Comparison of ENCODE assay signal across 23 mouse cellular contexts in the genomic region with DNA sequence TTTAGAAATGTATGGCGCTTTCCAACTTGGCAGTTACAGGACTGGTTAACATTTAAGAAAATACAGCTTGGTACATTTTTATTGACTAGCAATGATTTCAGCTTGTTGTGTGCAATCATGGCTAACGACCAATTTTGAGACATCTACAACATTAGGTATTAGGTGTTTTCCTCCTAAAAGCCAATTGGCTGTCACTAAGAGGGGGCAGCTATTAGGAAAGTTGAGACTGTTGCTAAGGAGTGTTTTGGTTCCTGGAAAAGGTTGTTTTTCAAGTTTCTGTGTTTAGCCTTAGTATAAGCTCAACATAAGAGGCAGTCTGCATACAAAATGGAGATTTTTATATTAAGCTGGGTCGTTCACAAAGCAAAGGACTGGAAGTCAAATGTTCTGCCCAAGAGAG.
DNase-seq lines count a peak whose midpoint lies in the region; ATAC-seq lines count a peak whose summit lies in the region.
"Had no signal": no experiment of that assay in that cellular context is flagged by ENCODE, and none has a peak within 500 bp of the region (broad histone marks: within the 10 kb centered on the region; RNA-seq: fewer than 3 reads in every experiment).

No protein-coding gene starts in this region.

- H3K4me1 ChIP-seq in forebrain, embryonic 13.5 days: no peaks in the 10 kb centered on the region
- no peaks in the 10 kb centered on the region for H3K4me1 ChIP-seq in forebrain, embryonic 12.5 days
- no peaks in the 10 kb centered on the region for H3K4me1 ChIP-seq in forebrain, embryonic 15.5 days
- H3K4me1 ChIP-seq in forebrain, embryonic 11.5 days (replicated peaks; ENCODE audit: control insufficient read depth, insufficient read depth, low read length): no peaks in the 10 kb centered on the region
- no peaks in the 10 kb centered on the region for H3K4me1 ChIP-seq in hindbrain, embryonic 16.5 days (ENCODE audit: control insufficient read depth, insufficient read depth, low read depth, low read length)
- H3K4me1 ChIP-seq in hindbrain, embryonic 11.5 days (replicated peaks; ENCODE audit: control insufficient read depth, insufficient read depth, low read length): no peaks in the 10 kb centered on the region
- H3K4me1 ChIP-seq: embryonic facial prominence, embryonic 10.5 days; embryonic facial prominence, embryonic 12.5 days had no signal

- no peaks in the 10 kb centered on the region for H3K27me3 ChIP-seq in forebrain, embryonic 13.5 days
- no peaks in the 10 kb centered on the region for H3K27me3 ChIP-seq in forebrain, embryonic 12.5 days
- no peaks in the 10 kb centered on the region for H3K27me3 ChIP-seq in forebrain, embryonic 15.5 days
- H3K27me3 ChIP-seq in forebrain, embryonic 11.5 days (ENCODE audit: control insufficient read depth, insufficient read depth, low read length): no peaks in the 10 kb centered on the region
- H3K27me3 ChIP-seq in hindbrain, embryonic 16.5 days (replicated peaks; ENCODE audit: control insufficient read depth, insufficient read depth, low read length): no peaks in the 10 kb centered on the region
- no peaks in the 10 kb centered on the region for H3K27me3 ChIP-seq in hindbrain, embryonic 11.5 days (ENCODE audit: control insufficient read depth, insufficient read depth, low read length)
- H3K27me3 ChIP-seq: CH12.LX; embryonic facial prominence, embryonic 12.5 days; Patski had no signal

- no peak overlapping the region for H3K27ac ChIP-seq in forebrain, embryonic 13.5 days
- H3K27ac ChIP-seq in forebrain, embryonic 12.5 days: no peak overlapping the region
- no peak overlapping the region for H3K27ac ChIP-seq in forebrain, embryonic 15.5 days (replicated peaks)
- H3K27ac ChIP-seq in forebrain, embryonic 11.5 days (ENCODE audit: low read depth, low read length): no peak overlapping the region
- H3K27ac ChIP-seq in hindbrain, embryonic 16.5 days (ENCODE audit: low read depth, low read length): no peak overlapping the region
- H3K27ac ChIP-seq in hindbrain, embryonic 11.5 days (ENCODE audit: low read depth, low read length): no peak overlapping the region
- H3K27ac ChIP-seq: embryonic facial prominence, embryonic 10.5 days; embryonic facial prominence, embryonic 12.5 days had no signal

- no peak for DNase-seq in forebrain, embryonic 11.5 days (ENCODE audit: low spot score)
- DNase-seq in hindbrain, embryonic 11.5 days (ENCODE audit: low spot score): no peak
- DNase-seq in lung, adult 18-20 months: no peak
- DNase-seq: adrenal gland, adult 8-10 months; adrenal gland, postnatal 14 days; adrenal gland, postnatal 36 days; B cell, adult 2 months; cerebellum, adult 11-12 months; cerebellum, adult 2 months; cerebellum, adult 9-10 months; cerebellum, postnatal 10 days; cerebellum, postnatal 25 days had no signal

- H3K9ac ChIP-seq in forebrain, embryonic 13.5 days: no peak overlapping the region
- no peak overlapping the region for H3K9ac ChIP-seq in forebrain, embryonic 12.5 days
- no peak overlapping the region for H3K9ac ChIP-seq in forebrain, embryonic 15.5 days (replicated peaks)
- H3K9ac ChIP-seq in forebrain, embryonic 11.5 days (ENCODE audit: low read length): no peak overlapping the region
- no peak overlapping the region for H3K9ac ChIP-seq in hindbrain, embryonic 16.5 days (ENCODE audit: low read depth, low read length)
- no peak overlapping the region for H3K9ac ChIP-seq in hindbrain, embryonic 11.5 days (ENCODE audit: low read depth, low read length)
- H3K9ac ChIP-seq: embryonic facial prominence, embryonic 12.5 days had no signal

- WGBS in forebrain, embryonic 13.5 days: 67% methylated on average over 3 of the region's 3 CpGs
- 70% methylated on average over 3 of the region's 3 CpGs for WGBS in forebrain, embryonic 12.5 days
- WGBS in forebrain, embryonic 15.5 days: 59% methylated on average over 3 of the region's 3 CpGs
- 67% methylated on average over 3 of the region's 3 CpGs for WGBS in forebrain, embryonic 11.5 days
- 57% methylated on average over 3 of the region's 3 CpGs for WGBS in hindbrain, embryonic 16.5 days
- 70% methylated on average over 3 of the region's 3 CpGs for WGBS in hindbrain, embryonic 11.5 days

- no peaks in the 10 kb centered on the region for H3K36me3 ChIP-seq in forebrain, embryonic 13.5 days (ENCODE audit: poor library complexity, severe bottlenecking)
- no peaks in the 10 kb centered on the region for H3K36me3 ChIP-seq in forebrain, embryonic 12.5 days (replicated peaks)
- no peaks in the 10 kb centered on the region for H3K36me3 ChIP-seq in forebrain, embryonic 15.5 days
- H3K36me3 ChIP-seq in forebrain, embryonic 11.5 days (ENCODE audit: control insufficient read depth, insufficient read depth, low read length): no peaks in the 10 kb centered on the region
- H3K36me3 ChIP-seq in hindbrain, embryonic 16.5 days (ENCODE audit: control insufficient read depth, insufficient read depth, low read length): no peaks in the 10 kb centered on the region
- no peaks in the 10 kb centered on the region for H3K36me3 ChIP-seq in hindbrain, embryonic 11.5 days (ENCODE audit: control insufficient read depth, insufficient read depth, low read length)
- H3K36me3 ChIP-seq: embryonic facial prominence, embryonic 10.5 days; embryonic facial prominence, embryonic 12.5 days; G1E had no signal

- peak; percentile 36; the same call in 1 of the 2 replicates for ATAC-seq in forebrain, embryonic 13.5 days
- ATAC-seq in forebrain, embryonic 12.5 days (ENCODE audit: low FRiP score): no peak
- peak; percentile 60 for ATAC-seq in forebrain, embryonic 15.5 days (replicated peaks)
- ATAC-seq in forebrain, embryonic 11.5 days (replicated peaks; ENCODE audit: low FRiP score): no peak
- 0 out of 2 replicates have a peak, but pooled peaks have one; percentile 24 for ATAC-seq in hindbrain, embryonic 16.5 days
- no peak for ATAC-seq in hindbrain, embryonic 11.5 days (ENCODE audit: low FRiP score)
- ATAC-seq: activated CD4-positive, CD25-positive, alpha-beta regulatory T cell, adult 4 months; CD4-positive, CD25-positive, alpha-beta regulatory T cell, adult 4 months; Patski had no signal

- no peaks in the 10 kb centered on the region for H3K9me3 ChIP-seq in forebrain, embryonic 13.5 days (replicated peaks)
- H3K9me3 ChIP-seq in forebrain, embryonic 12.5 days: no peaks in the 10 kb centered on the region
- H3K9me3 ChIP-seq in forebrain, embryonic 15.5 days: no peaks in the 10 kb centered on the region
- no peaks in the 10 kb centered on the region for H3K9me3 ChIP-seq in forebrain, embryonic 11.5 days (ENCODE audit: control insufficient read depth, low read length)
- H3K9me3 ChIP-seq in hindbrain, embryonic 16.5 days (ENCODE audit: control insufficient read depth, low read length): no peaks in the 10 kb centered on the region
- no peaks in the 10 kb centered on the region for H3K9me3 ChIP-seq in hindbrain, embryonic 11.5 days (ENCODE audit: control insufficient read depth, low read length)
- H3K9me3 ChIP-seq: embryonic facial prominence, embryonic 10.5 days; embryonic facial prominence, embryonic 12.5 days; G1E had no signal

- H3K4me2 ChIP-seq in forebrain, embryonic 13.5 days: no peak overlapping the region
- no peak overlapping the region for H3K4me2 ChIP-seq in forebrain, embryonic 12.5 days
- H3K4me2 ChIP-seq in forebrain, embryonic 15.5 days (replicated peaks): no peak overlapping the region
- H3K4me2 ChIP-seq in forebrain, embryonic 11.5 days (ENCODE audit: low read depth, low read length, severe bottlenecking): no peak overlapping the region
- H3K4me2 ChIP-seq in hindbrain, embryonic 16.5 days (ENCODE audit: low read length): no peak overlapping the region
- H3K4me2 ChIP-seq in hindbrain, embryonic 11.5 days (replicated peaks; ENCODE audit: low read depth, low read length): no peak overlapping the region
- H3K4me2 ChIP-seq: embryonic facial prominence, embryonic 12.5 days had no signal

- no peak overlapping the region for H3K4me3 ChIP-seq in forebrain, embryonic 13.5 days
- H3K4me3 ChIP-seq in forebrain, embryonic 12.5 days (replicated peaks): no peak overlapping the region
- H3K4me3 ChIP-seq in forebrain, embryonic 15.5 days: no peak overlapping the region
- H3K4me3 ChIP-seq in forebrain, embryonic 11.5 days (ENCODE audit: low read depth, low read length): no peak overlapping the region
- no peak overlapping the region for H3K4me3 ChIP-seq in hindbrain, embryonic 16.5 days (ENCODE audit: low read length)
- H3K4me3 ChIP-seq in hindbrain, embryonic 11.5 days (ENCODE audit: low read depth, low read length): no peak overlapping the region
- H3K4me3 ChIP-seq: embryonic facial prominence, embryonic 10.5 days; embryonic facial prominence, embryonic 12.5 days had no signal

Comparison
In these comparisons a context has a peak if more than half of its experiments do, and no peak if none do; other contexts are left out.
1. ATAC-seq: peak in forebrain, embryonic 13.5 days (single experiment), forebrain, embryonic 15.5 days (single experiment) and hindbrain, embryonic 16.5 days (single experiment); none in forebrain, embryonic 12.5 days (single experiment), forebrain, embryonic 11.5 days (single experiment) and hindbrain, embryonic 11.5 days (single experiment).